Mouse (Mus musculus) embryonic facial prominence, embryonic 12.5 days (tissue): Measurements from ENCODE around the gene Ropn1. TPM values are rescaled to one million over a fixed set of nuclear protein-coding genes. Genes with fewer than 3 reads are reported as not detected.
"Not testable (repeated sequence)": the region's sequence is repeated elsewhere in the genome, so short reads cannot be mapped to it uniquely, and the experiment has no call there.

Source experiments
- ATAC-seq: fragments of 200-750 bp; cut with Nextera tagmentation; 2 replicates; pipeline ENCODE4 v1.8.0; 2017; ENCODE audit not compliant: insufficient number of reproducible peaks, insufficient read depth, low FRiP score, low TSS enrichment
- H3K27ac ChIP-seq: fragments of 300-500 bp; sonication (generic); 2 replicates; pipeline ENCODE4 v1.5.1; 2016; ENCODE audit warnings: mild to moderate bottlenecking
- H3K27me3 ChIP-seq: fragments of 300-500 bp; sonication (generic); 2 replicates; pipeline ENCODE4 v1.6.1; 2016; ENCODE audit warnings: mild to moderate bottlenecking, moderate library complexity
- H3K36me3 ChIP-seq: fragments of 300-500 bp; sonication (generic); 2 replicates; pipeline ENCODE4 v1.6.1; 2016; ENCODE audit warnings: mild to moderate bottlenecking
- H3K4me1 ChIP-seq: fragments of 300-500 bp; sonication (generic); 2 replicates; pipeline ENCODE4 v1.6.1; 2016
- H3K4me2 ChIP-seq: fragments of 300-500 bp; sonication (generic); replicated peaks from 2 replicates; pipeline ENCODE4 v1.6.1; 2016; ENCODE audit warnings: mild to moderate bottlenecking, moderate library complexity
- H3K4me3 ChIP-seq: fragments of 300-500 bp; sonication (generic); 2 replicates; pipeline ENCODE4 v1.5.1; 2016; ENCODE audit warnings: mild to moderate bottlenecking
- H3K9ac ChIP-seq: fragments of 300-500 bp; sonication (generic); 2 replicates; pipeline ENCODE4 v1.6.1; 2016; ENCODE audit warnings: mild to moderate bottlenecking, moderate library complexity
- H3K9me3 ChIP-seq: fragments of 300-500 bp; sonication (generic); 2 replicates; pipeline ENCODE4 v1.6.1; 2016; ENCODE audit warnings: mild to moderate bottlenecking, moderate library complexity
- WGBS: fragments of 180-500 bp; shearing (Covaris S2); methylation state at CpG from one replicate; pipeline ENCODE4 v1.1.7; 2016; 5-methylcytosine and 5-hydroxymethylcytosine counted together
- polyA plus RNA-seq: library from polyadenylated mRNA; unstranded; fragments of >200 nt; fragmentation: Nextera tagmentation; extraction: Ambion mirVana; gene quantifications from 2 replicates; pipeline ENCODE4 v1.2.1, GENCODE M21; 2016

Gene Ropn1
- polyA plus RNA-seq, 1 experiment from 2014 or later: not detected

- Histone ChIP-seq H3K4me2 (peak within 1 kb of the TSS; percentile 69), H3K36me3 (no peaks in the 10 kb centered on the region), H3K4me1 (peaks cover 7% of the 10 kb centered on the region), H3K4me3 (peak within 1 kb of the TSS; percentile 54), H3K27me3 (no peaks in the 10 kb centered on the region), H3K27ac (peak within 1 kb of the TSS; percentile 72), H3K9ac (peak within 1 kb of the TSS; percentile 58), H3K9me3 (no peaks in the 10 kb centered on the region)
- WGBS: under 1% methylated on average over 53 of the region's 53 CpGs
- ATAC-seq: peak; percentile 87; the same call in 1 of the 2 replicates
Measured at GRCm38 (mm10) chr16:34690334-34691144, 40.8 kb downstream of the Ropn1 start, which contains the start of gene Ccdc14. Gene Ccdc14, plus strand, starts transcription at chr16:34690616.

GRCm38 (mm10) chr16:34691156-34691555 lies 41.4 kb downstream of the Ropn1 start:
- H3K27me3 ChIP-seq: no peaks in the 10 kb centered on the region
- 5% methylated on average over 11 of the region's 11 CpGs for WGBS
- peak overlapping the region; percentile 54 for H3K4me3 ChIP-seq
- no peaks in the 10 kb centered on the region for H3K9me3 ChIP-seq
- H3K27ac ChIP-seq: peak overlapping the region; percentile 72
- ATAC-seq: no peak
- H3K36me3 ChIP-seq: no peaks in the 10 kb centered on the region
- H3K4me1 ChIP-seq: peaks cover 7% of the 10 kb centered on the region
- H3K4me2 ChIP-seq: peak overlapping the region; percentile 69
- H3K9ac ChIP-seq: peak overlapping the region; percentile 58

DNA sequence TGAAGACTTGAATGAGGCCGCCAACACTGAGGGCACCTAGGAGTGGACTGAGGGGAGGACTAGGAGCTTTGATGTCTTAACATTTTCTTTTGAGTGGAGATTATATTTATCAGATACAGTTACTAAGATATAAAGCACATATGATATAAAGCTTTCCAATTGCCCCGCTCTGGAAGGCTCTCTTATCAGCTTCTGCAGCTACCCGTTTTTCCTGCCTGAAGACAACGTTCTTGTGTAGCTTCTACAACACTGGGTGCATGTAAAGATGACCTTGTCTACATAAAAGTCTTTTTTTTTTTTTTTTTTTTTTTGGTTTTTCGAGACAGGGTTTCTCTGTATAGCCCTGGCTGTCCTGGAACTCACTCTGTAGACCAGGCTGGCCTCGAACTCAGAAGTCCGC lies 44.8 kb downstream of the Ropn1 start:
- no peaks in the 10 kb centered on the region for H3K27me3 ChIP-seq
- H3K4me1 ChIP-seq: peaks cover 7% of the 10 kb centered on the region
- peaks cover 10% of the 10 kb centered on the region; the same call in 1 of the 2 replicates for H3K36me3 ChIP-seq
- no peak overlapping the region for H3K4me3 ChIP-seq
- WGBS: 94% methylated on average over 6 of the region's 7 CpGs
- no peak overlapping the region for H3K4me2 ChIP-seq
- H3K9ac ChIP-seq: no peak overlapping the region
- no peak overlapping the region for H3K27ac ChIP-seq
- H3K9me3 ChIP-seq: no peaks in the 10 kb centered on the region
- ATAC-seq: no peak

GRCm38 (mm10) chr16:34698721-34699120 lies 49.0 kb downstream of the Ropn1 start:
- not testable (repeated sequence) for H3K27me3 ChIP-seq, ATAC-seq, H3K9ac ChIP-seq, H3K4me1 ChIP-seq, H3K4me2 ChIP-seq, H3K9me3 ChIP-seq, H3K27ac ChIP-seq, H3K4me3 ChIP-seq
- WGBS: 66% methylated on average over 3 of the region's 3 CpGs
- H3K36me3 ChIP-seq: peaks cover 13% of the 10 kb centered on the region; the same call in 1 of the 2 replicates

DNA sequence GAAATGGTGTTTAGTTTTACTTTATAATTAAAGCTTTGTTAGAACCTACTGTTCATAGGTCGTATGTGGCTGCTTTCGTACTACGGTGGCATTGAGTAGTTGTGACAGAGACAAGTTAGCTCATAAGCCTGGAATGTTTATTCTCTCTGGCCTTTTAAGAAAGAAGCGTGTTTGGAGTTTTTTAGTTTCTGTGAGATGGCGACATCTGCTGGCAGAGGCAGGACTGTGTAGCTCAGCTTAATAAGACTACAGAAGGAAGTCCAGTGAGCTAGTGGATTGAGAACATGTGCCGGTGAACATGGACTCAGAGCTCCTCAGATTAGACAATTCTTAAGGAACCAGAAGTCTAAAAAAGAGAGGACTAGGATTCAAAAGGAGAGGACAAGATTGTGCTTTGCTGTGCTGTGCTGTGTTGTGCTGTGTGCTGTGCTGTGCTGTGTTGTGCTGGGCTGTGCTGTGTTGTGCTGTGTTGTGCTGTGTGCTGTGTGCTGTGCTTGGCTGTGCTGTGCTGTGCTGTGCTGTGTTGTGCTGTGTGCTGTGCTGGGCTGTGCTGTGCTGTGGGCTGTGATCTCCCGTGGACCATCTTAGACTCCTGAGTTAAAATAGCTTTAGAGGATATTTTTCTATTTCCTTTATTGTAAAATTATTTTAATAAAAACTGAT lies 50.6 kb downstream of the Ropn1 start:
- 22% methylated on average over 7 of the region's 7 CpGs for WGBS
- no peak overlapping the region for H3K4me3 ChIP-seq
- H3K27ac ChIP-seq: no peak overlapping the region
- no peaks in the 10 kb centered on the region for H3K27me3 ChIP-seq
- no peaks in the 10 kb centered on the region; the same call in 1 of the 2 replicates for H3K4me1 ChIP-seq
- no peak overlapping the region for H3K4me2 ChIP-seq
- peaks cover 18% of the 10 kb centered on the region; the same call in 1 of the 2 replicates for H3K36me3 ChIP-seq
- ATAC-seq: peak; percentile 75; the same call in 1 of the 2 replicates
- no peaks in the 10 kb centered on the region for H3K9me3 ChIP-seq
- 0 out of 2 replicates have a peak overlapping the region, but pooled peaks have one; percentile 7 for H3K9ac ChIP-seq

DNA sequence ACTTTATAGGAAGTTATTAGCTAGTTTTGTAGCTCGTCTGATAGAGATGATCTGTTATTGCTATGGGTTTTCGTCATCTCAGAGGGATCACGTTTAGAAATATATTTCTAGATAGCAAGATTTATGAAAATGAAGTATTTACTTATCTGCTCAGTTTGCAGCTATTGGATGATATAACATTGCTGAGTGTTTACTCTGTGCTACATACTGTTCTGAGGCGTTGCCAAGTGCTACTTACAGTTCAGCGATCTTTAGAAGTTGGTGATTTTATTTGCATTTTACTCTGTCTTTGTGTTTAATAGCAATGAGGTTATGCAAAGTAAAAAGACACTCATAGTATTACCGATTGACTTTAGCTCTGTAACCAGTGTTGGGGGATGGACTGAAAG lies 51.1 kb downstream of the Ropn1 start:
- H3K4me3 ChIP-seq: no peak overlapping the region
- no peaks in the 10 kb centered on the region for H3K27me3 ChIP-seq
- 86% methylated on average over 6 of the region's 6 CpGs for WGBS
- no peak overlapping the region for H3K4me2 ChIP-seq
- peaks cover 22% of the 10 kb centered on the region for H3K36me3 ChIP-seq
- H3K9ac ChIP-seq: no peak overlapping the region
- H3K4me1 ChIP-seq: no peaks in the 10 kb centered on the region; the same call in 1 of the 2 replicates
- ATAC-seq: no peak
- H3K27ac ChIP-seq: no peak overlapping the region
- no peaks in the 10 kb centered on the region for H3K9me3 ChIP-seq

GRCm38 (mm10) chr16:34706019-34706418 lies 56.3 kb downstream of the Ropn1 start:
- ATAC-seq: no peak
- no peaks in the 10 kb centered on the region for H3K27me3 ChIP-seq
- H3K4me3 ChIP-seq: no peak overlapping the region
- no peak overlapping the region for H3K4me2 ChIP-seq
- H3K9ac ChIP-seq: no peak overlapping the region
- H3K27ac ChIP-seq: no peak overlapping the region
- H3K9me3 ChIP-seq: no peaks in the 10 kb centered on the region
- no peaks in the 10 kb centered on the region for H3K4me1 ChIP-seq
- 73% methylated on average over 2 of the region's 2 CpGs for WGBS
- H3K36me3 ChIP-seq: peaks cover 39% of the 10 kb centered on the region

- H3K9ac ChIP-seq: no peak overlapping the region
- no peaks in the 10 kb centered on the region for H3K27me3 ChIP-seq
- H3K4me2 ChIP-seq: no peak overlapping the region
- no peaks in the 10 kb centered on the region for H3K4me1 ChIP-seq
- WGBS: 86% methylated on average over 7 of the region's 7 CpGs
- H3K4me3 ChIP-seq: no peak overlapping the region
- ATAC-seq: no peak
- no peak overlapping the region for H3K27ac ChIP-seq
- H3K36me3 ChIP-seq: peaks cover 39% of the 10 kb centered on the region
- H3K9me3 ChIP-seq: no peaks in the 10 kb centered on the region
Measured at GRCm38 (mm10) chr16:34706487-34706946, 56.8 kb downstream of the Ropn1 start.

- WGBS: 85% methylated on average over 3 of the region's 3 CpGs
- no peak overlapping the region for H3K4me2 ChIP-seq
- H3K27ac ChIP-seq: no peak overlapping the region
- H3K4me3 ChIP-seq: no peak overlapping the region
- ATAC-seq: no peak
- no peaks in the 10 kb centered on the region for H3K9me3 ChIP-seq
- H3K27me3 ChIP-seq: no peaks in the 10 kb centered on the region
- no peak overlapping the region for H3K9ac ChIP-seq
- H3K4me1 ChIP-seq: no peaks in the 10 kb centered on the region
- peaks cover 21% of the 10 kb centered on the region; the same call in 1 of the 2 replicates for H3K36me3 ChIP-seq
Measured at GRCm38 (mm10) chr16:34711481-34711880, 61.8 kb downstream of the Ropn1 start.

GRCm38 (mm10) chr16:34725156-34725555 lies 75.4 kb downstream of the Ropn1 start:
- no peak overlapping the region for H3K9ac ChIP-seq
- H3K4me2 ChIP-seq: no peak overlapping the region
- WGBS: 95% methylated on average over 3 of the region's 3 CpGs
- H3K27ac ChIP-seq: no peak overlapping the region
- H3K4me3 ChIP-seq: no peak overlapping the region
- H3K4me1 ChIP-seq: no peaks in the 10 kb centered on the region
- no peak for ATAC-seq
- H3K27me3 ChIP-seq: no peaks in the 10 kb centered on the region
- H3K36me3 ChIP-seq: peaks cover 31% of the 10 kb centered on the region
- H3K9me3 ChIP-seq: no peaks in the 10 kb centered on the region; the same call in 1 of the 2 replicates
